Mouse (Mus musculus): ENCODE measurements around the gene Zfp638.

DNA sequence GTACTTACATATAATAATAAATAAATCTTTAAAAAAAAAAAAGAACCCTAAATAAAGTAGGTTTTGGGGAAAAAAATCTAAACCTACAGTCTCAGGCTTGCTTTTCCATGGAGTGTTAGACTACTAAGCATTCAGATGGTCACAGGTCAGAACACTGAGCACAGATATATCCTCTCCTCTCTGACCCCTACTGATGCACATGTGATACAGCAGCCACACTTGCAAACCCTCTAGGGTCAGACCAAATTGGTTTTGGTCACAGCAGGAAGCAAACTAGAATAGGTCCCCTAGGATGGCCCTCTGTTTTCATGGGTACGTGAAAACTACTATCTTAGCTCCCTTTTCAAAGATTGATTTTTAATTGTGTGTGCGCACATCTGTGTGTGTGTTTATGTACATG lies 30.1 kb upstream of the Zfp638 start:
- TF ChIP-seq CTCF (IDR thresholded peaks at IDR 0.05; ENCODE audit: low read depth, low read length), result no peak
- no peak for TF ChIP-seq POLR2A (IDR thresholded peaks at IDR 0.05; ENCODE audit: borderline replicate concordance, low read depth, low read length)
